Mouse (Mus musculus): ENCODE measurements at regions not wholly inside any gene's neighbourhood (a gene's known extent, or its start where the extent isn't known, plus 50 kb on each side); places are given as distances from the start of the nearest gene placed in this dataset.

DNA sequence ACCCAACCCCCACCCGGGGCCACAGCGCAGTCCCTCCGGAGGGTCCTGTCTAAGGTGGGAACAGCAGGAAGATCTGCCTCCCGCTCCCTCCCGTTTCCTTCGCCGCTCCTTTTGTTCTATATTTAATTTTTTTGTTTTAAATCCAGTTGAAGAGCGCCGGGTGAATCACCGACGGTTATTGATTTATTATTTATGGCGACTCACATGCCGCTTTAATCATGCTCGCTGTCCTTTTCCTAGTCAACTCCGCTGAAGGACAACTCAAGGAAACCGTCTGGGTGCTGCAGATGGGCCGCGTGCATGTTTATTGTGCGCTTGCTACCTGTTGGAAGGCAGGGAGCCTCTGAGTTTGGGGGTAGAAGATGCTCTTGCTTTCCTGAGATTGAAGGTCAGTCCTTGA is 68.3 kb upstream of the Gm26897 start:
- no peak for TF ChIP-seq EP300 (IDR thresholded peaks at IDR 0.05; ENCODE audit: insufficient read depth, low read depth, low read length)
- TF ChIP-seq POLR2A (IDR thresholded peaks at IDR 0.05; ENCODE audit: insufficient read depth, low read depth, low read length) = no peak
